29 mouse cellular contexts compared by ENCODE assay signal in the genomic region with DNA sequence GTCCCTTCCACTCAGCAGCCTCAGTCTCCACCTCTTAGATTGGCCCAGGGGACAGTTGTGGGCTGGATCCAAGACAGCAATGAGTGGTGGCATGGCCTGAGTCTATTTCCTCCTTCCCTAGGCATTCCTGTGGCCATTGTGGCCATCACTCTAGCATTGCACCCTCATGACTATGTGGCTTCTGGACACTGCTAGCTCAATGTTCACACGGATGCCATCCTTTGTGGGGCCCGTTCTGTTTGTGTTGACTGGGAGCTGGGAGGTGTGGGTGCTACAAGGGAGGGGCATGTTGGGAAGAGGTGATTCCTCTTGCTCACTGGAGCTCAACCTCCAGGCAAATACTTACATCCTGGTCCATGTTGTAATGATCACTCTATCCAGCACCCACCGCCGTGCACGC. TPM values are rescaled to one million over a fixed set of nuclear protein-coding genes. Genes with fewer than 3 reads are reported as not detected.
"Had no signal": no experiment of that assay in that cellular context is flagged by ENCODE, and none has a peak within 500 bp of the region (broad histone marks: within the 10 kb centered on the region; RNA-seq: fewer than 3 reads in every experiment).

No protein-coding gene starts in this region.

- H3K4me2 ChIP-seq: heart, embryonic 11.5 days; heart, embryonic 13.5 days; heart, embryonic 15.5 days; hindbrain, embryonic 13.5 days; hindbrain, embryonic 15.5 days; kidney, embryonic 15.5 days; limb, embryonic 12.5 days; liver, embryonic 11.5 days; liver, embryonic 13.5 days; liver, embryonic 15.5 days had no signal

- H3K9me3 ChIP-seq: heart, embryonic 13.5 days; heart, embryonic 15.5 days; hindbrain, embryonic 13.5 days; hindbrain, embryonic 15.5 days; kidney, embryonic 15.5 days; limb, embryonic 10.5 days; limb, embryonic 12.5 days; liver, embryonic 13.5 days; liver, embryonic 15.5 days had no signal

- ATAC-seq: hindbrain, postnatal 0 days; intestine, embryonic 16.5 days had no signal

- H3K36me3 ChIP-seq: heart, embryonic 13.5 days; heart, embryonic 15.5 days; hindbrain, embryonic 13.5 days; hindbrain, embryonic 15.5 days; kidney, embryonic 15.5 days; limb, embryonic 10.5 days; limb, embryonic 12.5 days; liver, embryonic 13.5 days; liver, embryonic 15.5 days had no signal

- H3K4me3 ChIP-seq: gastrocnemius, adult 2 months; heart, adult 2 months; heart, embryonic 13.5 days; heart, embryonic 15.5 days; hindbrain, embryonic 13.5 days; hindbrain, embryonic 15.5 days; kidney, embryonic 15.5 days; limb, embryonic 10.5 days; limb, embryonic 12.5 days; liver, embryonic 13.5 days; liver, embryonic 15.5 days had no signal

- H3K9ac ChIP-seq: heart, embryonic 13.5 days; heart, embryonic 15.5 days; hindbrain, embryonic 13.5 days; hindbrain, embryonic 15.5 days; kidney, embryonic 15.5 days; limb, embryonic 12.5 days; liver, embryonic 13.5 days; liver, embryonic 15.5 days had no signal

- DNase-seq: gastrocnemius, adult 2 months; gastrocnemius, postnatal 10 days; gastrocnemius, postnatal 25 days; heart, adult 2 months; heart, postnatal 14 days; heart, postnatal 36 days; kidney, adult 11 months; kidney, adult 2 months; kidney, adult 9 months; kidney, postnatal 14 days; kidney, postnatal 36 days; layer of hippocampus, adult 9-11 months; layer of hippocampus, postnatal 36 days; liver; liver, embryonic 13.5 days had no signal

- H3K27ac ChIP-seq: gastrocnemius, adult 2 months; heart, adult 2 months; heart, embryonic 13.5 days; heart, embryonic 15.5 days; hindbrain, embryonic 13.5 days; hindbrain, embryonic 15.5 days; hindbrain, postnatal 0 days; kidney, embryonic 15.5 days; kidney, postnatal 0 days; limb, embryonic 10.5 days; limb, embryonic 12.5 days; liver, embryonic 13.5 days; liver, embryonic 15.5 days had no signal

- H3K4me1 ChIP-seq: heart, embryonic 13.5 days; heart, embryonic 15.5 days; hindbrain, embryonic 13.5 days; hindbrain, embryonic 15.5 days; kidney, embryonic 15.5 days; limb, embryonic 10.5 days; limb, embryonic 12.5 days had no signal

- H3K27me3 ChIP-seq: hindbrain, embryonic 15.5 days; kidney, embryonic 15.5 days had no signal

RNA-seq across cellular contexts. Expression of a gene that starts 32.1 kb away (rescaled TPM):
- polyA plus RNA-seq: heart, embryonic 11.5 days; heart, embryonic 13.5 days; heart, embryonic 15.5 days; heart, postnatal 0 days; hindbrain, embryonic 15.5 days; limb, embryonic 10.5 days; liver, embryonic 13.5 days had no signal
